Mouse (Mus musculus): ENCODE data around the gene Adam15. TPM values are rescaled to one million over a fixed set of nuclear protein-coding genes. Genes with fewer than 3 reads are reported as not detected.

Gene Adam15
- total RNA-seq, 2 experiments from 2014 or later, result 52.7 to 68.7 TPM

GRCm38 (mm10) chr3:89314791-89315190 lies 35.0 kb downstream of the Adam15 start:
- no peak for DNase-seq (ENCODE audit: low spot score)
- intact Hi-C loops (cut with DNase I), result loop anchor here (1.0 kb wide), 1 partner anchor 171 kb away; no protein-coding TSS in a partner anchor

GRCm38 (mm10) chr3:89314340-89314739 lies 35.5 kb downstream of the Adam15 start:
- intact Hi-C loops (cut with DNase I), result no loop called here
- no peak for DNase-seq (ENCODE audit: low spot score)

- intact Hi-C loops (cut with DNase I), result loop anchor here (2.0 kb wide), 1 partner anchor 57 kb away; no protein-coding TSS in a partner anchor
- DNase-seq (ENCODE audit: low spot score), result no peak
Observed at GRCm38 (mm10) chr3:89308089-89308488, 41.7 kb downstream of the Adam15 start.

GRCm38 (mm10) chr3:89305551-89306325 lies 44.1 kb downstream of the Adam15 start:
- intact Hi-C loops (cut with DNase I), result loop anchor here (2.0 kb wide), 1 partner anchor 17 kb away; no protein-coding TSS in a partner anchor
- no peak for DNase-seq (ENCODE audit: low spot score)

- no peak for DNase-seq (ENCODE audit: low spot score)
- intact Hi-C loops (cut with DNase I), result loop anchor here (2.0 kb wide), 1 partner anchor 16 kb away; no protein-coding TSS in a partner anchor
Observed at GRCm38 (mm10) chr3:89305105-89305504, 44.7 kb downstream of the Adam15 start.

- no peak for DNase-seq (ENCODE audit: low spot score)
- intact Hi-C loops (cut with DNase I), result loop anchor here (2.0 kb wide), 1 partner anchor 16 kb away; no protein-coding TSS in a partner anchor
Observed at GRCm38 (mm10) chr3:89304440-89304839, 45.4 kb downstream of the Adam15 start.

GRCm38 (mm10) chr3:89300514-89300913 lies 49.3 kb downstream of the Adam15 start:
- intact Hi-C loops (cut with DNase I), result no loop called here

GRCm38 (mm10) chr3:89300071-89300470 lies 49.7 kb downstream of the Adam15 start:
- intact Hi-C loops (cut with DNase I), result no loop called here
- no peak for DNase-seq (ENCODE audit: low spot score)

More at GRCm38 (mm10) chr3:89300514-89300913, 49.3 kb downstream of the Adam15 start:
- DNase-seq (ENCODE audit: low spot score), result no peak

- DNase-seq (ENCODE audit: low spot score), result no peak
Observed at GRCm38 (mm10) chr3:89299499-89299898, 50.3 kb downstream of the Adam15 start.

DNA sequence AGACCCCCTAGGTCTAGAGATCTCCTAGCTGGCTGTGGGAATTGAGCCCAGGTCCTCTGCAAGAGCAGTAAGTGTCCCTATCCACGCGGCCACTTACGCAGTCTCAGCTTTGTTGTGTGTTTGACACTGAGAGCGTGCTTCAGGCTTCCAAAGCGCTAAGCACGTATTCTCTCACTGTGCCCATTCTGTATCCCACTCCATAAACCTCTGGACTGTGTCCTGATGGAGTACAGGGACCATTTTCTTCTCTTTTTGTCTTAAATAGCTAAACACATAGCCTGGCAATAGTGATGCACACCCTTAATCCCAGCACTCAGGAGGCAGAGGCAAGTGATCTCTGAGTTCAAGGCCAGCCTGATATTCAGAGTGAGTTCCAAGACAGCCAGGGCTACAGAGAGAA lies 50.9 kb downstream of the Adam15 start:
- intact Hi-C loops (cut with DNase I), result no loop called here
- no peak for DNase-seq (ENCODE audit: low spot score)

More at GRCm38 (mm10) chr3:89299499-89299898, 50.3 kb downstream of the Adam15 start:
- intact Hi-C loops (cut with DNase I), result no loop called here

DNA sequence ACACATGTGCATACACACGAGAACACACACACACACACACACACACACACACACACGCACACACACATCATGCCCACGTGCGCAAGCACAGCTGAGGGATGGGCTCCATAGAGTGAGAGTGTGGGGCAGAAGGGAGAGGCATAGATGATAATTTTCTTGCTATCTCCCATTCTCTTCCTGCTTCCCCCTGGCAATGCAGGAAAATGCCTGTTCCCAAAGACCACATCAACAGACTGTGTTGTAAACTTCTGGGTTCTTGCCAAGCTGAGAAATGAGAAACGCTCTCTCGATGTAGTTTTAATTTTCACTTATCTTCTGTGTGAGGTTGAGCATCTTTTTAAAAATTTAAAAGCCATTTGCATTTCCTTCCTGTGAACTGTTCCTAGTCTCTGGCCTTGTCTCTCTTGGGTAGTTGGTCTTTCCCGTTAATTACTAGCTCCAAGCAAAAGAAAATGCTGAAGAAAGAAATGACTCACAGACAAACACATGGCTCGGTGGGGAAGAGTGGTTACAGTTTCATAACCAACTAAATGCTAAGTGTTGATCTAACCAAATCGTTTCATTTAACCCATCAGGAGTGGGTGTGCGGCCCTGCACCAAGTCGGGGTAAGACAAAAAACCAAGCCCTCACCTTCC lies 52.9 kb downstream of the Adam15 start:
- DNase-seq (ENCODE audit: low spot score), result no peak
- intact Hi-C loops (cut with DNase I), result no loop called here

GRCm38 (mm10) chr3:89295685-89296230 lies 54.0 kb downstream of the Adam15 start:
- no peak for DNase-seq (ENCODE audit: low spot score)
- intact Hi-C loops (cut with DNase I), result no loop called here

GRCm38 (mm10) chr3:89294195-89294594 lies 55.6 kb downstream of the Adam15 start:
- no peak for DNase-seq (ENCODE audit: low spot score)
- intact Hi-C loops (cut with DNase I), result no loop called here

DNA sequence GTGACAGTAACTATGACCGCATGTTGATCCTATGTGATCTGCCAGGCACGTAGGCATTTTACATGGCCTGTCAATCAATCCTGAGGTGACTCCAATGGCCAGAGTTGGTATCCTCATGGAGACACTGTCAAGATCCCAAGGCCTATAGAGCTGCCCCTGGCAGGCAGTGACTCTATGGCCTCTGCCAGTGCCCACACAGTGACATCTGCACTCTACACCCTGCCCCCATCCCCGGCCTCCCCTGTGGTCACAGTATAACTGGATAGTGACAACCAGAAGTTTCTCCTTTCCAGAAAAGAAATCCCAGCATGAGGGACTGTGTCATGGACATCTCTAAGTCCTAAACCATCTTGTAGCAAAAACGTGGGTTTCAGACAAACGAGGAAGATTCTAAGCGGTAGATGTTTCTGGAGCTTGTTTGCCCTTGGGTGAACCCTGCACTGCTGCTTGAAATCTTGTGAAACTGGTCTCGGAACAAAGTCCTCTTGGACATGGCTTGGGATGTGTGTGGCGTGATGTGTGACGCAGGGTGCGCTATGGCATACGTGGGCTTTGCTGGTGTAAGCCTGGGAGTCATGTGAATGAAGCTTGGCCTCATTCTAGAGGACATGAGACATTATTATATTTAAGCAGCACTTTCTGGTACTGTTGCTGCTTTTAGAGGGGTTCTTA lies 56.4 kb downstream of the Adam15 start:
- no peak for DNase-seq (ENCODE audit: low spot score)
- intact Hi-C loops (cut with DNase I), result no loop called here

- no peak for DNase-seq (ENCODE audit: low spot score)
- intact Hi-C loops (cut with DNase I), result no loop called here
Observed at GRCm38 (mm10) chr3:89292303-89292702, 57.5 kb downstream of the Adam15 start.

GRCm38 (mm10) chr3:89291874-89292273 lies 57.9 kb downstream of the Adam15 start:
- intact Hi-C loops (cut with DNase I), result no loop called here
- DNase-seq (ENCODE audit: low spot score), result no peak
